Mouse (Mus musculus): ENCODE results near the gene Gm10961. TPM values are rescaled to one million over a fixed set of nuclear protein-coding genes. Genes with fewer than 3 reads are reported as not detected.
"Not testable (repeated sequence)": the region's sequence is repeated elsewhere in the genome, so short reads cannot be mapped to it uniquely, and the experiment has no call there.

Gm10961 gene
- polyA plus RNA-seq, 1 experiment, result not detected

DNA sequence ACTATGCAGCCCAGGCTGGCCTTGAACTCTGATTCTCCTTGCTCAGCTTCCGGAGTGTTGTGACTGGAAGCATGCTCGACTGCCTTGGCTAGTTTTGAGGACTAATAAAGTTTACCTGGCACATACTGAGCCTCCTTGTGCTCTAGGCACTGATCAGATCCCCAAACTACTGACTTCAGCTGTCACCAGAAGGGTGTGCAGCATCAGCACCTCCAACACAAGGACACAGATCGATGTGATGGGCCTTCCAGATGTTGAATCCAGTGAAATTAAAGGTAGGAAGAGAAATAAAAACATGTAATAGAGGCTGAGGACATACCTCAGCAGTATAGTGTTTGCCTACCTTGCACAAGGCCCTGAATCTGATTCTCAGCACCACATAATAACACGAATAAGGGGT is 1.7 kb upstream of the Gm10961 start:
- Histone ChIP-seq H3K4me3 (ENCODE audit: insufficient read depth, low read depth, low read length) (no peak overlapping the region), H3K4me1 (ENCODE audit: control insufficient read depth, insufficient read depth, insufficient read length, low read length) (no peaks in the 10 kb centered on the region), H3K27ac (replicated peaks; ENCODE audit: low read depth, low read length) (no peak overlapping the region)

DNA sequence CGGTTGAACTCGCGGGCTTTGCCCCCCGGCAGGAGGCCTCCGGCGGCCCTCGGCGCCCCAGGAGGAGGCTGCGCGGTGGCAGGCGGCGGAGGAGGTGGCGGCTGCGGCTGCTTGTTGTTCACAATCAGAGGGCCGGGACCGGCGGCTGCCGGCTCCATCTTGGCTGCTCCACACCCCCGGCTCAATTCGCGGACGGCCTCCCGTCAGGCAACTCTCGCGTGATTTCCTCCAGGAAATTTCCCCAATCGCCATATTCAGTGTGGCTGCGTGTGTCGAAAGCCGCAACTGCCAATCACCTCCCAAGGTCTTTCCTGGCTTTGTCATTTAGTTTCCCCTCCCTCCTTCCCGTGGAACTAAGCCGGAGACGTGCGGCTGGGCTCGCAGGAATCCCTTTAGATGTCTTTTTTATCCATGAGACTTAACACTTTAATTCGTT is 419 bp downstream of the Gm10961 start, which contains the start of gene Strip1:
Strip1 (minus strand) TSS at position 172 of the 436 bp plus-strand sequence.
- H3K4me3 ChIP-seq (ENCODE audit: insufficient read depth, low read depth, low read length), result peak within 1 kb of the TSS; percentile 93
- H3K27ac ChIP-seq (replicated peaks; ENCODE audit: low read depth, low read length), result peak within 1 kb of the TSS; percentile 90
- H3K4me1 ChIP-seq (ENCODE audit: control insufficient read depth, insufficient read depth, insufficient read length, low read length), result no peaks in the 10 kb centered on the region

DNA sequence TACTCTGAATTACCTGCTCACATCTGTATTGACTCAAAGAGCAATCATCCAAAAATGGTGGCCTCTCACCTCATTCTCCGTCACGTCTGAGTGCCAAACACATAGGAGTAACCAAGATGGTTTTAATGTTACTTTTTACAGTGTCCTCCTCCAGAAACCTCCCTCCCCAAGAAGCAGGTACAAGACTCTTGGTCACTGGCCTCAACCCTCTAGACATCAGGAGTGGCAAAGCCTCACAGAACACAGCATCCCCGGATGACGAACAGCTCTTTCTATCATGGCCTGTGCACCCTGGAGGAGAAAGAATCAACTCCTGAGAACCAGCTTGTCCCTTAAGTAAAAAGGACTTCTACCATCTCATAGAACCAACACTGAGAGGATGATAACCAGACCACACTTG is 1.7 kb downstream of the Gm10961 start:
- Histone ChIP-seq H3K4me3 (ENCODE audit: insufficient read depth, low read depth, low read length) (no peak overlapping the region), H3K27ac (replicated peaks; ENCODE audit: low read depth, low read length) (no peak overlapping the region), H3K4me1 (ENCODE audit: control insufficient read depth, insufficient read depth, insufficient read length, low read length) (no peaks in the 10 kb centered on the region)

DNA sequence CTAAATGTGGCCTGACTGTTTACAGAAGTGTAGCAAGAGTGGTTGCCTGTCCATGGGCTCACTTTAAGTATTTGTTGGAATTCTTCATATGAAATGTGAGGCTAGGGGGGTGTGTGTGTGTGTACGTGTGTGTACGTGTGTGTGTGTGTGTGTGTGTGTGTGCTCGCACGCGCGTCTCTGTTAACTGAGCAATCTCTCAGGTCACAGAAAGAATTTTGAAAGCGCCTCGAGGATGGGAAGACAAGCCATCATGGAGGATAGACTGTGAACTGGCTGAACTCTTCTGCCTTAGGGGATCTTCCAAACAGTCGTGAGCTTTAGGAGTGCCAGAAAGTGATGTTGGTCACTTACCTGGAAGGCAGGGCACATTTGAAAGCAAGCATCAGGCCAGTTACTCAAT is 2.8 kb downstream of the Gm10961 start:
- H3K4me3 ChIP-seq (ENCODE audit: insufficient read depth, low read depth, low read length), result no peak overlapping the region
- no peak overlapping the region for H3K27ac ChIP-seq (replicated peaks; ENCODE audit: low read depth, low read length)
- H3K4me1 ChIP-seq (ENCODE audit: control insufficient read depth, insufficient read depth, insufficient read length, low read length), result no peaks in the 10 kb centered on the region

DNA sequence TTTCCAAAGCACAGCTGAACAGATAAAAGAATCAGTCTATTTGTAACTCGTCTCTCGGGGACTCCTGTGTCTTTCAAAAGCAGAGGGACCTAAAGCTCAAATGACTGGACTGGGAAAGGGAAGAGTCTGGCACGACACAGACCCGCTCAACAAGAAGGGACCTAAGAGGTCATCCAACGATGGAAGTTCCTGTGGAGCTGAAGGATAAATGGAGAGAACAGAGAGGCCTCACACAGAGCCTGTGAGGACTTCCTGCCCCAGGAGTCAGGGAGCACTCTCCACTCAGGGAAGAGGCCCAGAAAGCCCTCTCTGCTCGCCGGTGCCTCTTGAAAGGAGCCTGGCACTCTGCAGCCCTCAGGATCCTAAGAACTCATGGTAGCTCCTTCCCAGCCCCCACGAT is 4.7 kb downstream of the Gm10961 start:
- Histone ChIP-seq H3K4me1 (ENCODE audit: control insufficient read depth, insufficient read depth, insufficient read length, low read length) (no peaks in the 10 kb centered on the region), H3K4me3 (ENCODE audit: insufficient read depth, low read depth, low read length) (no peak overlapping the region)

DNA sequence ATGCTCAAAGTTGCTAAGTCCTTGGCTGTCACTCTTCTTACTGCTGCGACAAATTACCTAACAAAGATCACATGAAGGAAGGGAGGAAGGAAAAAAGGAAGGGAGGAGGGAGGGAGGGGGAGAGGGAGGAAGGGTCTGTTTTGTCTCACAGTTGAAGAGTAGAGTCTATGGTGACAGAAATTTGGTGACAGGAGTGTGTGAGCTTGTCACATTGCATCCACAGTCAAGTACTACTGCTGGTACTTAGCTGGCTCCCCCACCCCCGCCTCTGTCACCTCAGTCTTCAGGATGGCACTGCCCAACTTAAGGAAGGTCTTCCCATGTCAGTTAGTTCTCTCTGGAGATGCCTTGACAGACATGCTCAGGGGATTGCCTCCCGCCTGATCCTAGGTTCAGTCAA is 5.1 kb downstream of the Gm10961 start:
- Histone ChIP-seq H3K4me1 (ENCODE audit: control insufficient read depth, insufficient read depth, insufficient read length, low read length) (no peaks in the 10 kb centered on the region), H3K4me3 (ENCODE audit: insufficient read depth, low read depth, low read length) (no peak overlapping the region), H3K27ac (replicated peaks; ENCODE audit: low read depth, low read length) (no peak overlapping the region)

More for the DNA sequence above, 4.7 kb downstream of the Gm10961 start:
- H3K27ac ChIP-seq (replicated peaks; ENCODE audit: low read depth, low read length), result no peak overlapping the region

DNA sequence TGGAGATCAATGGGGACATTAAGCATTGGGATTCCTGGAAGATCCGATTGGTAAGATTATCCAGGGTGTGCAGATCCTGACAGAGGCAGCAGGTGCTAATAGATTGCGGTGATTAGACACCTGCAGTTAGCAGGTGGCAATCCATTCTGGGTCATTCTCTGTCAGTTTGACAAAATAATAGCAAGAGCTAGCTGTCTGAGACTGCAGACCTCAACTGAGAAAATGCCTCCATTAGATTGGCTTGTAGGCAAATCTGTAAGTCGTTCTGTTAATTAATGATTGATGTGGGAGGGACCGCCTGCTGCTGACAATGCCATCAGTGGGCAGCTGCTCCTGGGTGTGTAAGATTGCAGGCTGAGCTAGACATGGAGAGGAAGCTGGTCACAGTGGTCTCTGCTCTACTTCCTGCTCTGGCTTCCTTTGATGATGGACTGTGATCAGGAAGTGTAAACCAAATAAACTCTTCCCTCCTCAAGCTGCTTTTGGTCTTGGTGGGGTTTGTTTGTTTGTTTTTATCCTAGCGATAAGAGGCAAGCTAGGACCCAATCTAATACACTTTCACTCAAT is 6.6 kb downstream of the Gm10961 start:
- Histone ChIP-seq H3K4me1 (ENCODE audit: control insufficient read depth, insufficient read depth, insufficient read length, low read length) (no peaks in the 10 kb centered on the region), H3K27ac (replicated peaks; ENCODE audit: low read depth, low read length) (no peak overlapping the region), H3K4me3 (ENCODE audit: insufficient read depth, low read depth, low read length) (no peak overlapping the region)

DNA sequence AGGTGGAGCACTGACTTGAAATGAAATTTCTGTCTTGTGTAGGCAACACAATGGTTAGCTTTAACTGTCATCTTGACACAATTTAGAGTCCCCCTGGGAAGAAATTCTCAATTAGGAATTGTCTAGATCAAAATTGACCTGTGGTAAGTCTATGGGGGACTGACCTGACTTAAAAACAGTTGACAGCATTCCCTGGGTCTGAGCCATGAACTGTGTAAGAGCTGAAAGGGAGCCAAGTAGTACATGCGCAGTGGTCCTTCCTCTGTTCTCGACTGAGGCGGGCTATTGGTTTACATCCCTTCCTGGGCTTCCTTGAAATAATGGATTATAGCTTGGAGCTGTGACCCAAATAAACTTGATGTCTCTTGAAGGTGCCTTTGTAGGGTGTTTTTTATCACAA is 15.8 kb downstream of the Gm10961 start:
- Histone ChIP-seq H3K4me1 (ENCODE audit: control insufficient read depth, insufficient read depth, insufficient read length, low read length) (no peaks in the 10 kb centered on the region), H3K4me3 (ENCODE audit: insufficient read depth, low read depth, low read length) (no peak overlapping the region), H3K27ac (replicated peaks; ENCODE audit: low read depth, low read length) (no peak overlapping the region)

DNA sequence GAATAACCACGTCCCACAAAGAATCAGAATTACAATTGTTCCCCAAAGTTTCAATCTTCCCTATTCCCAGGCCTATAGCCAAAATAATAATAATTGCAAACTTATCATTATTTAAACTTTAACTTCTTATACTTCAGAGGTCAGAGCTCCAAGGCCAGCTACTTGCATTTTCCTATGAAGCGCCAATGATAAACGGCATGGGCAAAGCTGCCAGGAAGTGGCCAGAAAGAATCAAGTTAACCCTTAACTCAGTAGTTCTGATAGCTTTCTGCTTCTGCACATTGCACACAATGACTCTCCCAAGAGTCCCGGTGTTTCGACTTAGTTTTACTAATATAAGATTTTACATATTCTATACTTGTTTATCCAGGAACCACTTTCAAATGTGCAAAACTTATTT is 19.2 kb downstream of the Gm10961 start:
- not testable (repeated sequence) for H3K4me1 ChIP-seq (ENCODE audit: control insufficient read depth, insufficient read depth, insufficient read length, low read length); H3K27ac ChIP-seq (replicated peaks; ENCODE audit: low read depth, low read length); H3K4me3 ChIP-seq (ENCODE audit: insufficient read depth, low read depth, low read length)

DNA sequence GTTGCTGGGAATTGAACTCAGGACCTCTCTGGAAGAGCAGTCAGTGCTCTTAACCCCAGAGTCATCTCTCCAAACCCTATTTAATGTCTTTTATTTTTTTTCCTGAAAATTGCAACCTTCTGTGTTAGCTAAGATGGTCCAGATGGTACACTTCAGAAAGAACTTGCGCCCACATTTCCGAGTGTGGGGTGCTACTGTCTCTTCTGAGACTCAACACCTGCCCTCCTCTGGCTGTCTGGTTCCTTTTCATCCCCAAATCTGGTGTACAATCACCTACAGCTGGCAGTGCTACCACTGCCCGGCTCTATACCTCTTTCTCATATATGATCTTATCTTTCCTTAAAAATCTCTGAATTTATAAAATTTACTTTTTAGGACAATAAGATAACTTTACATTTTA is 21.8 kb downstream of the Gm10961 start:
- no peak overlapping the region for H3K27ac ChIP-seq (replicated peaks; ENCODE audit: low read depth, low read length)
- no peaks in the 10 kb centered on the region for H3K4me1 ChIP-seq (ENCODE audit: control insufficient read depth, insufficient read depth, insufficient read length, low read length)
- H3K4me3 ChIP-seq (ENCODE audit: insufficient read depth, low read depth, low read length), result no peak overlapping the region

DNA sequence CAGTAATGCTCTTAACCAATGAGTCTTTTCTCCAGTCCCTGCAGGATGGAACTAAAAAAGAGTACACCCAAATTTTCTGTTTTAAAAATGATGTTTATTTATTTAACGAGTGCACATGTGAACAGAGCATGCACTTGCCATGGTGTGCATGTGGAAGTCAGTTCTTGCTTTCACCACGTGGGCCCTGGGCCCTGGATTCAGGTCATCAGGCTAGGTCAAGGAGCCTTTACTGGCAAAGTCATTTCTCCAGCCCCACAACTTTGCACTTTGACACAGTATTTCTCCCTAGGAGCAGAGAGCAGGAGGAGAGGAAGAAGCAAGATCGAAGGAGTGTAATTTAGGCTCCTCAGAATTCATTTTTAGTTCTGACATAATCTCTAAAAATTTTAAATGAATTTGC is 23.7 kb downstream of the Gm10961 start:
- Histone ChIP-seq H3K27ac (replicated peaks; ENCODE audit: low read depth, low read length) (peak overlapping the region; percentile 34; the same call in 1 of the 2 replicates), H3K4me3 (ENCODE audit: insufficient read depth, low read depth, low read length) (no peak overlapping the region), H3K4me1 (ENCODE audit: control insufficient read depth, insufficient read depth, insufficient read length, low read length) (no peaks in the 10 kb centered on the region)

DNA sequence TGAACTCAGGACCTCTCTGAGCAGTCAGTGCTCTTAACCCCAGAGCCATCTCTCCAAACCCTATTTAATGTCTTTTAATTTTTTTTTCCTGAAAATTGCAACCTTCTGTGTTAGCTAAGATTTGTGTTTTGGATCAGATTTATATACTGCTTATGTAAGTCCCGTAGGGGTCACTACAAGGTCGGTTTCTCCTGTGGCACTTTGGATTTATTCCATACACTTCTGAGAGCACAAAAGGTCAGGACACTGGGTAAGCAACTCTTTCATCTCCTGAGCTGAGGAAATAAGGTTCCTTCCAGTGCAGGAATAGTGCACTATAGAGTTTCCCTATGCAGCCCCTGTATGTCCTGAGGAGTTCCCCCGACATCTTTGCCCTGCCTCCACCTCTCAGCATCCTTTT is 24.4 kb downstream of the Gm10961 start:
- Histone ChIP-seq H3K27ac (replicated peaks; ENCODE audit: low read depth, low read length) (peak overlapping the region; percentile 84), H3K4me1 (ENCODE audit: control insufficient read depth, insufficient read depth, insufficient read length, low read length) (no peaks in the 10 kb centered on the region)

DNA sequence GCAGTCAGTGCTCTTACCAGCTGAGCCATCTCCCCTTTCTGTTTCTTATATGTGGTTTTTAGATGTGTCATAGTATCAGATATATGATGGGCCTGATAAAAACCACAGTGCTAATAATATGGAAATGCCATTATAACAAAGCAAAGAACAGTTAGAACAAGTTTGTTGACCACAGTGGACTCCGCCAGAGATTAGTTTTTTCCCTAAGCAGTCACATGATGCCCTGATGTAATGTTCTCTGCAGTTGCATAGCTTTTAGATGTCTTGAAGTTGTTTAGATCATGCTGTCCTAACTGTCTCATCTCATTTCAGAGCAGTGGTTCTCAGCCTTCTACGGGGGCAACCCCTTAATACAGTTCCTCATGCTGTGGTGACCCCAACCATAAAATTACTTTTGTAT is 25.0 kb downstream of the Gm10961 start:
- Histone ChIP-seq H3K4me3 (ENCODE audit: insufficient read depth, low read depth, low read length) (no peak overlapping the region), H3K27ac (replicated peaks; ENCODE audit: low read depth, low read length) (peak overlapping the region; percentile 78)

More for the DNA sequence above, 24.4 kb downstream of the Gm10961 start:
- H3K4me3 ChIP-seq (ENCODE audit: insufficient read depth, low read depth, low read length), result no peak overlapping the region

DNA sequence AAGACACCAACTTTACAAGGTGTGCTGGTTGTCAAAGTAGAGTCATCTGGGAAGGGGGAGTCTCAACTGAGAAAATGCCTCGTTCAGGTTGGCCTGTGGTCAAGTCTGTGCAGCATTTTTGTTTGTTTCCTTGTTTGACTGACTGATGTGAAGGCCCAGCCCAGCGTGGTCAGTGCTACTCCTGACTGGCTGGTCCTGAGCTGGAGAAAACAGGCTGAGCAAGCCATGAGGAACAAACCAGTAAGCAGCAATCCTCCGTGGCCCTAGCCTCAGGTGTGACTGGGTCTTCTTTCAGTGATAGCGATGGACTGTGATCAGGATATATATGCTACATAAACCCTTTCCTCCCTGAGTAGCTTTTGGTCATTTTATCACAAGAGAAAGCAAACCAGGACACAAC is 25.8 kb downstream of the Gm10961 start:
- Histone ChIP-seq H3K27ac (replicated peaks; ENCODE audit: low read depth, low read length) (peak overlapping the region; percentile 78), H3K4me1 (ENCODE audit: control insufficient read depth, insufficient read depth, insufficient read length, low read length) (no peaks in the 10 kb centered on the region), H3K4me3 (ENCODE audit: insufficient read depth, low read depth, low read length) (no peak overlapping the region)

More for the DNA sequence above, 25.0 kb downstream of the Gm10961 start:
- no peaks in the 10 kb centered on the region for H3K4me1 ChIP-seq (ENCODE audit: control insufficient read depth, insufficient read depth, insufficient read length, low read length)

DNA sequence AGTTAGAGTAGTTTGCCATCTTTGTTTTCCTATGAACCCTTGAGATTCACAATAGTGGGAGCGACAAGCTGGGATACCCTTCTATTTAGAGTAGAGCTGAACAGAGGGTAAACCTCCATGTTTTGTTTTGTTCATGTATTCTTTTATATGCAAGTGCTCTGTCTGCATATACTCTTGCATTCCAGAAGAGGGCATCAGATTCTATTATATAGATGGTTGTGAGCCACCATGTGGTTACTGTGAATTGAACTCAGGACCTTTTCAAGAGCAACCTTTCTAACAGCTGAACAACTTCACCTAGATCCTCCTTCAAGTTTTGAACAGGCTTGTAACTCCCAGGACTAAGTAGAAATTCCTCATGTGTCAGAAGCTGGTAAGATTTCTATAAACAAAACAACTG is 27.9 kb downstream of the Gm10961 start:
- no peak overlapping the region for H3K27ac ChIP-seq (replicated peaks; ENCODE audit: low read depth, low read length)
- no peaks in the 10 kb centered on the region for H3K4me1 ChIP-seq (ENCODE audit: control insufficient read depth, insufficient read depth, insufficient read length, low read length)
- no peak overlapping the region for H3K4me3 ChIP-seq (ENCODE audit: insufficient read depth, low read depth, low read length)

DNA sequence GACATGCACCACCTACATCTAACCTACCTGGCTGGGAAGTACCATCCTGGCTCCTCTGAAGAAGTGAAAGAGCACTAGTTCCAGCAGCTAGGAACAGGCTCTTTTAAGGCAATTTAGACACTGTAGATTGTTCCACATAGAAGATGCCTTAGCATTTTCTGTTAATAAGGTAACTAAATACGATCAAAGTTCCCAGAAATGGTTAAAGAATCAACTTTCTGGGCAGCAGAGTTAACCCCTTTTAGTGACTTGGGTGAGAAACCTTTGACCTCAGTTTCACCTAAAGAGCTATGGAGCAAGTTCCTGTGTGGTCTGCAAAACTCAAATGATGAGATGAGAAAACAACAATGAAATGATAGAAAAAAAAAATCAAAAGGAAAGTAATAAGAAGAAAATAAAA is 33.5 kb downstream of the Gm10961 start:
- no peak overlapping the region for H3K4me3 ChIP-seq (ENCODE audit: insufficient read depth, low read depth, low read length)

More for the DNA sequence above, 33.5 kb downstream of the Gm10961 start:
- H3K27ac ChIP-seq (replicated peaks; ENCODE audit: low read depth, low read length), result no peak overlapping the region
- H3K4me1 ChIP-seq (ENCODE audit: control insufficient read depth, insufficient read depth, insufficient read length, low read length), result no peaks in the 10 kb centered on the region
